Mouse (Mus musculus) v-Abl transformed pro-B cells (cell line): ENCODE results near the gene Eno2.
"Not testable (repeated sequence)": the region's sequence is repeated elsewhere in the genome, so short reads cannot be mapped to it uniquely, and the experiment has no call there.

ENCODE experiments used
- in situ Hi-C, 2 experiments: fragments of 400-800 bp; cut with MboI; formaldehyde crosslinking; loops; one replicate each; pipeline ENCODE4 v1.15.1; 2025; ENCODE audit not compliant: unreplicated experiment in 2 of 2

The Eno2 gene

DNA sequence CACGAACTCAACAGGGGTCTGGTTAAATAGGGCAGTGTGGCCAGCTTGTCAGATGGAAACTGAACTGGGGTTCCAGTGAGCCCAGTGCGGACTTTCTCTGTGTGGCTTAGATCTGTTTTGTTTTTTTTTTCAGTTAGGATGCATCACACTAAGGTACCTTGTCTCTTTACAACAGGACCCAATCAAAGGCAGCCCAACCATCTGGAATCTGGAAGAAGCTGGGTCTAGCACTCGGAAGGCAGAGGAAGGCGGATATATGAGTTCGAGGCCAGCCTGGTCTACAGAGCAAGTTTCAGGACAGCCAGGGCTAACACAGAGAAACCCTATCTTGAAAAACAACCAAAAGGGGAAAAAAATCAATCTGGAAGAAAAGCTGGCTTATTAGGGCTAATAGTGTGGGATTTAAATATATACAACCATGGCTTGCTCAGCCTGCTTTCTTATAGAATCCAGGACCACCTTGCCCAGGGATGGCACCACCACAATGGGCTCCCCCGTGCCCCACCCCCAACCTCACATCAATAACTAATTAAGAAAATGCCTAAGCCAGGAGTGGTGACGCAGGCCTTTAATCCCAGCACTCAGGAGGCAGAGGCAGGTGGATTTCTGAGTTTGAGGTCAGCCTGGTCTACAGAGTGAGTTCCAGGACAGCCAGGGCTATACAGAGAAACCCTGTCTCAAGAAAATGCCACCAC is 37.1 kb upstream of the Eno2 start:
- in situ Hi-C loops, result no loop called here

- in situ Hi-C loops, result no loop called here
These were observed 36.2 kb upstream of the Eno2 start for GRCm38 (mm10) chr6:124805341-124806321.

GRCm38 (mm10) chr6:124804341-124804740 is 34.9 kb upstream of the Eno2 start:
- in situ Hi-C loops, result no loop called here

GRCm38 (mm10) chr6:124803691-124804090 is 34.2 kb upstream of the Eno2 start:
- in situ Hi-C loops, result not testable (repeated sequence)

DNA sequence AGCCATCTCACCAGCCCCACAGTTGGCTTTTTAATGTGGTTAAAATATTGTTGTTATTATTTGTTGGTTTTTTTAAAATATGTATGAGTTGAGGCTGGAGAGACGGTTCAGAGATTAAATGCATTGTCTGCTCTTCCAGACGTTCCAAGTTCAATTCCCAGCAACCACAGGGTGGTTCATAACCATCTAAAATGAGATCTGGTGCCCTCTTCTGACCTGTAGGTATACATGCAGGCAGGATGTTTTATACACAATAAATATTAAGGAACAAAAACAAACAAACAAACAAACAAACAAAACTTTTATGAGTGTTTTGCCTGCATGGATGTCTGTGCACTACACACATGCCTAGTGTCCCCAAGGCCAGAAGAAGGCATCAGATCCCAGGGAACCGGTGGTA is 33.6 kb upstream of the Eno2 start:
- in situ Hi-C loops, result no loop called here

- in situ Hi-C loops, result not testable (repeated sequence)
These were observed 32.9 kb upstream of the Eno2 start for GRCm38 (mm10) chr6:124802400-124802799.

DNA sequence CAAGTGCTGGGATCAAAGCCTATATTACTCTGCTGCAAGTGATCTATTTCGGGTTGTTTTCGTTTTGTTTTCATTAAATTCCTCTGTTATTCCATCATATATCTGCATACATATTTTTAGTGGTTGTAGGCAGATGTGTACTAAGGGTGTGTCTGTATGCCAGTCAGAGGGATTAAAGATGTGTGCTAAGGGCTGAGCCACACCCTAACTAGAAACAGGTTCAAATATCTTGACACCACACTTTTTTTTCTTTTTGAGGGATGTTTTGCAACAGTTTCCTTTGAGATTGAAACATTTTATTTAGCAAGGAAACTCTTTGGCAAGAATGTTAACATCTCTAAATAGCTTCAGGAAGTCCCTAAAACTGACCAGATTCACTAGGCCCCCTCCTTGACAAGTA is 26.7 kb upstream of the Eno2 start:
- in situ Hi-C loops, result no loop called here

- in situ Hi-C loops, result no loop called here
These were observed 26.3 kb upstream of the Eno2 start for GRCm38 (mm10) chr6:124795781-124796180.

- in situ Hi-C loops, result no loop called here
These were observed 22.4 kb upstream of the Eno2 start for GRCm38 (mm10) chr6:124791911-124792310.

DNA sequence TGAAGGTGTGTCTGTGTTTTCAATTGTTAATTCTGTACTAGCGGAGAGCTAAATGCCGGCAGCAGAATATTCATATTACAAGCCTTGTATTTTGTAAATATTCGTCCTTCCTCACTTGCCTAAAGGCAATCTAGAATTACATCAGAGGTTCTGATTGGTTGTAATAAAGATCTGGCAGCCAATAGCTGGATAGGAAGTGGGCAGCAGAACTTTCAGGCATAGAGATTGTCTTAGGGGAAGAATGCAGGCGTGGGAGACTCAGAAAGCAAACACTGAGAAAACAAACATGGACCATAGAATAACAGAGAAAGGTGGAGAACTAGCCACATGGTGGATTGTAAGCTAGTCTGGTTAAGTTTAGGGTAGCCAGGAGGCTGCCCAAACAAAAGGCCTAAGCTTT is 20.6 kb upstream of the Eno2 start:
- in situ Hi-C loops, result no loop called here

- in situ Hi-C loops, result no loop called here
These were observed 20.0 kb upstream of the Eno2 start for GRCm38 (mm10) chr6:124789519-124789918.

DNA sequence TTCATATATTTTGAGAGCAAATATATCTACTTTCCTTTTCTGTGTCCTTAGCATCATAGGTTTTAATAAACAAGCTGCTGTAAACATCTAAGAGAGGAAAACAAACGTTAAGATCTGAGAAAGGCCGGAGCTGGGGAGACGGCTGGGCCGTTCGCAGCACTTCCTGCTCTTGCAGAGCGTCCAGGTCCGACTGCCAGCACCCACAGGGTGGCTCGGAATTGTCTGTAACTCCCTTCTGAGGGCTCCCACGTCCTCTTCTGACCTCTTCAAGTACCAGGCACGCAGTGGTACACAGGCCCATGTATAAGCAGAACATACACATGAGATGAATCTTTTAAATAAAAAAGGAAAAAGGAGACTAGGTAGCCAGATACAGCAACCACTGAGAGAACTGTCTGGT is 18.2 kb upstream of the Eno2 start:
- in situ Hi-C loops, result no loop called here

DNA sequence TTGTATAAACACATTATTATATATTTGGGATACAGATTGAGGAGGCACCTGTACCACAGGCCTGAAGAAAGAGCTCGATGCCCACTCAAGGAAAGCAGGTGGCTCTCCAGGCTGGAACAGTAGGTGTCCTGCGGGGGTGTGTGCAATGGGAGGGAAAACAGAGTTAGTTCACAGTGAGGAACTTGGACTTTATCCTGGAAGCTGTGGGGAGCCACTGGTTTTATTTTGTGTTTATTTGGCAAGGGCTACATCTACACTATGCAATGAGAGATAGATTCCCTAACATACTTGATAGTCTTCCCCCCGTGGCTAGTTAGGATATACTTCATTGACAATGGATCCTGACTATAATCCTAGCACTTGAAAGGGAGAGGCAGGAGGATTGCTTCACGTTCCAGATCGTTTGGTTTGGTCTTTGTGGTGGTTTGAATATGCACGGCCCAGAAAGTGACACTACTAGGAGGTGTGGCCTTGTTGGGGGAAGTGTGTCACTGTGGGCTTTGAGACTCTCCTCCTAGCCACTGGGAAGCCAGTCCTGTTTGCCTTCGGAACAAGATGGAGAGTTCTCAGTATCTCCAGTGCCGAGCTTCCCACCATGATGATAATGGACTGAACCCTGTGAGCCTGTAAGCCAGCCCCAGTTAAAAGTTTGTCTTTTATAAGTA is 17.4 kb upstream of the Eno2 start:
- in situ Hi-C loops, result no loop called here

- in situ Hi-C loops, result no loop called here
These were observed 13.0 kb upstream of the Eno2 start for GRCm38 (mm10) chr6:124782436-124782835.

DNA sequence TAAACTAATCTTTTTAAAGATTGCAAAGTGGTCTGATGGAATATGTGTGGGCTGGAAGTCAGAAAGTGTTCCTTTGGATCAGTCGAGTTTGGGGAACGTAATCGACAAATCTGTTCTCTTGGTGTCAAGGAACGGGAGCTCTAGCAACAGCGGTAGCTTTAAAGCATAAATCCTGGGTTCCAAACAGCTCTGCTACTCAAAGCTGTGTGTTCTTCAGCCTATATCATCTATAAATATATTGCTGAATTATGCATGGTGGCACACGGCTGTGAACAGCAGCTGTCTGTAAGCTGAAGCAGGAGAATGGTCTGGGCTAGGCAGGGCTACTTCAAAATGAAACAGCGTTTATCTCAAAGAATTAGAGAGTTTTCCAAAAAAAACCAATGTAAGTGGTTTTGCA is 11.4 kb upstream of the Eno2 start:
- in situ Hi-C loops, result no loop called here

DNA sequence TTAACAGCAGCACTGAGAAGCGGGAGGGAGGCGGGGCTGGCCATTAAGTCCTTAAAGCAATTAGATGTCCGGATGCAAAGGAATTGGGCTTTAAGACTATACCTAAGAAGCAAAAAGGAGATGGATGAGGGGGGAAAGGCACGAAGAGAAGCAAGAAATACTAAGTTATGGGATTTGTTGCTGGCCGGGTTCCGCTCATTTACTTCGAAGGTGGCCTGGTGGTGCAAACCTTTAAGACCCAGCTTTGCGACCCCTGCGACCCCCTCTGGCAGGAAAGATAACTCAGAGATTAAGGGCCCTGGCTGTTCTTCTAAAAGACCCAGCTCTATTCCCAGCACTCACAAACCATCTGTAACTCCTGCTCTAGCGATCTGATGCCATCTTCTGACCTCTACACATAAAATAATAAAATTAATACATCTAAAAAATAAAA is 10.5 kb upstream of the Eno2 start:
- in situ Hi-C loops, result no loop called here

GRCm38 (mm10) chr6:124779222-124779983 is 9.9 kb upstream of the Eno2 start, which contains the start of gene Lrrc23:
Gene Lrrc23 (minus strand): TSS chr6:124779727.
- in situ Hi-C loops, result no loop called here

- in situ Hi-C loops, result loop anchor here in 1 of 2 experiments (25.0 kb wide), 1 partner anchor 358 kb away; the partner anchor contains the start of gene Pex5
These were observed 1.0 kb upstream of the Eno2 start for GRCm38 (mm10) chr6:124770511-124770910.

- in situ Hi-C loops, result loop anchor here in 1 of 2 experiments (25.0 kb wide), 1 partner anchor 358 kb away; the partner anchor contains the start of gene Pex5
These were observed 540 bp upstream of the Eno2 start for GRCm38 (mm10) chr6:124770013-124770412.

- in situ Hi-C loops, result loop anchor here (10.0 to 25.0 kb wide), 2 partner anchors 264 to 356 kb away; partner anchors contain the start of gene Pex5 (in 1 of the 2)
These were observed 799 bp downstream of the Eno2 start for GRCm38 (mm10) chr6:124768704-124769044.
